Mouse (Mus musculus) frontal cortex, postnatal 36 days (tissue): ENCODE results near the gene Dmrta1.
"Not testable (repeated sequence)": the region's sequence is repeated elsewhere in the genome, so short reads cannot be mapped to it uniquely, and the experiment has no call there.

Experiments
- DNase-seq, 2 experiments: peaks; one replicate each; pipeline ENCODE4 v3.0.0; 2022; ENCODE audit warnings: low spot score in 2 of 2

Dmrta1 gene

DNA sequence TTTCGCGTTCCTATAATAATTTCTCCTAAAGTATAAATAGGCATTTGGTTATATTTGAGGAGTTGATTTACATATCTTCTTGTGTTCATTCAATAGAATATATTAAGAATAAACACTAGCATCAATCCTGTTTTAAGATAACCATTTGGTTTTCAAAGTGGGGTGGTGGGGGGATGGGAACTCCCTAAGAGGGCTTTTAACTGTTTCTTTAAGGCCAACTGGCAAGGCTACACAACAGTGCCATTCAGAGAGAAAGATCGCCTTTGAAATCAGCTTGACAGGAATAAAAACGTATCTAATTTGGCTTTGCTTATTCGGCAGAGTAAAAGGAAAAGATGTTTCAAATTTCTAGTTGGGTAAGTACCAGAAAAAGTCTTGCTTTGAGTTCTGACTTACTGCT lies at the start of gene Dmrta1:
TSS of gene Dmrta1 (plus strand) at position 242 of the 400 bp plus-strand sequence.
- DNase-seq: no peak

DNA sequence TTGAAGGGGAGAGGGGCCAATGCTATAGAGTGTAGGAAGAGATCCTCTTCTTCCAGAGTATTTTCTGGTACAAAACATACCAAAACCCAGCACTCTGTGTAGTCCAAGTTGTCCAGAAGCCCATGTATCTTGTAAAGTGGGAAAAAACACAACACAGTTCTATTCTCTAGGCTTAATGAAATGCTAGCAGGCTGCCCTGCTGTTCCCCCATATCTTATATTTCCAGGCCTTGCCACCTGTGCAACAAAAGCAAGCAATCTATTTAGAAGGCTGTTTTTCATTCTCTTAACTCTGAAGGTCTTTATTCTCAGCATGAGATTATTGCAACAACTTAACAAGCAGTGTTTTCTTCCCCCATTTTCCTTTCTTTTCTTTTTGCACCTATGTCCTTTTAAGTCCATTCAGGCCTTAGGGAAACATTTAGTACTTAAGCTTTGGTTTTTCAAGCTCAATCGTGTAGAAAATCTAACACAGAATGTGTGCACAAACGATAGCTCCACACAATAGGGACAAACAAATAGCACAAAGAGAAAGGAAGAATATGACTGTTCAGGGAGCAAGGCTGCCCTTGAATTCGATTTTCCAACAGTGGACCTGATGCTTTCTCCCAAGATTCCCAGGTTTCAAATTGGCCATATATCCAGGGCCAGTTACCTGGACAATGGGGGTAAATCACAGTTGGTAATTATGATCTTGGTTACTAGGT lies 48.7 kb upstream of the Dmrta1 start:
- no peak for DNase-seq

DNA sequence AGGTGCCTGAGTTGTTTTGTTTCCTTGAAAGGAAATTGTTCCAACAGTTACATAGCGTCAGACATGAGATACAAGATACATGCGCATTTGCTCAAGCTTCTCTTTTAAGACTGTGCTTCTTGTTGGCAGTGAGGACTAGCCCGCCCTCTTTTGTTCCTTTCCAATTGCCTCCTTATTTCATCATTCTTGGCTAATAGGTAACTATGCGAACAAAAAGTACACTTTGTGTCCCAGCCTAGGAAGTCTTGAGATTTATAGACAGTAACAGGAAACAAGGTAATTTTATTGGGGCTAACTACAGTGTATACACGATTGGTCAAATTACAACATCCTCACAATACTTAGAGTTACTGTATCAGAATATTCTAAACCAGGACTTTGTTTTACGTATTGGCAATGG lies 47.7 kb upstream of the Dmrta1 start:
- no peak for DNase-seq

DNA sequence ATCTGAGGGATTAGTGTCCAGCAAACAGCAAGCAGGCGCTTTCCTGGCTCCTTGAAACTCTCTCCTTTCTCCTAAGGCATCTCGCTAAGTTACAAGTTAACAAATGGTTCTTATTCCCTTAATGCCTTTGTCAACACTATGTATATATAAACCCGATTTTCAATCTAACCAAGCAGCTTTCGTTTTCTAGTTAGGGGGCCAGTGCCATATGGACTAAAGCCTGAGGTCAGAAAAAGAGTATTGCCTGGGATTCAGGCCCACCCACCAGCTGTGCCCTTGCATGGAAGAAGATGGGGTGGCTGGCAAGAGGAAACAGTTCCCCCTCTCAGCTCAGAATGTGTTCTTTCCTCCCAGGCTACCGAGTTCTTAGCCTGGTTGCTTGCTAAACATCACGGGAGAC lies 40.6 kb upstream of the Dmrta1 start:
- no peak for DNase-seq

DNA sequence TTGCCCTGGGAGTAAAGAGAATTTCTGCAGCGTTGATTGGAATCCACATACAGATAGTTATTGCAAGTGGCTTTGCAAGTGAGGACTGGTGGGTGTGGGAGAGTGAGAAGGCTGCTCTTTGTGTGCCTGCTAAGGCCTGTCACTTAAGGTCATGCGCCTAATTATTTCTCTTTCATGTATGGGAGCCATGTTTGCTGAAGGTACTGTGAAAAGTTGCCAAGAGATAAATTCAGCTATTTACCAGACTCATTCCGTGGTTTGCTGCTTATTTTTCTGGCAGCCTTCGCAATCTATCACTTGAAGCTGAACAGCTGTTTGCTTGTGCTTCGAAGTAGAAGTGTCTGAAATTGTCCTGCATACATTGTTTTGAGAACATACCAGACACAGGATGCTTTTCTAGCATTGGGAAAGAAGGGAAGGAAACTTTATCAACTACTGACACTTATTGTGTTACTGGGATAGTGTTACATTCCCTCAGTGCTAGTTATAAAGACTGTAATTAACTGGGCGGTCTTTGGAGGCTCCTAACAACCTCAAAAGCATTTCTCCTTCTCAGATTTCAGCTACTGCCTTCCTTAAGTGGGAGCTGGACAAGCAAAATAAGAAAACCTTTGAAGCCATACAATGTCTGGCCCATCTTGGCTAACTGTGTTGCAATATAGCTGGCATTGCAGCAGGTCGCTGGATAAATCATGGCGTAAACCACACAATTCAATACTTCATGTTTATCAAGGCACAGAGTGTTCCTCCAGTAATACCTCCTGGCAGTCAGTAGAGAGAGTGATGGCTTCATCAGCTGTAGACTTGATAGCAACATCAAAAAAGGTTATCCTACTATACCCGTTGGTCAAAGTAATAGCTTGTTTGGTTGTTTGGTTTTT lies 34.8 kb upstream of the Dmrta1 start:
- DNase-seq: no peak

DNA sequence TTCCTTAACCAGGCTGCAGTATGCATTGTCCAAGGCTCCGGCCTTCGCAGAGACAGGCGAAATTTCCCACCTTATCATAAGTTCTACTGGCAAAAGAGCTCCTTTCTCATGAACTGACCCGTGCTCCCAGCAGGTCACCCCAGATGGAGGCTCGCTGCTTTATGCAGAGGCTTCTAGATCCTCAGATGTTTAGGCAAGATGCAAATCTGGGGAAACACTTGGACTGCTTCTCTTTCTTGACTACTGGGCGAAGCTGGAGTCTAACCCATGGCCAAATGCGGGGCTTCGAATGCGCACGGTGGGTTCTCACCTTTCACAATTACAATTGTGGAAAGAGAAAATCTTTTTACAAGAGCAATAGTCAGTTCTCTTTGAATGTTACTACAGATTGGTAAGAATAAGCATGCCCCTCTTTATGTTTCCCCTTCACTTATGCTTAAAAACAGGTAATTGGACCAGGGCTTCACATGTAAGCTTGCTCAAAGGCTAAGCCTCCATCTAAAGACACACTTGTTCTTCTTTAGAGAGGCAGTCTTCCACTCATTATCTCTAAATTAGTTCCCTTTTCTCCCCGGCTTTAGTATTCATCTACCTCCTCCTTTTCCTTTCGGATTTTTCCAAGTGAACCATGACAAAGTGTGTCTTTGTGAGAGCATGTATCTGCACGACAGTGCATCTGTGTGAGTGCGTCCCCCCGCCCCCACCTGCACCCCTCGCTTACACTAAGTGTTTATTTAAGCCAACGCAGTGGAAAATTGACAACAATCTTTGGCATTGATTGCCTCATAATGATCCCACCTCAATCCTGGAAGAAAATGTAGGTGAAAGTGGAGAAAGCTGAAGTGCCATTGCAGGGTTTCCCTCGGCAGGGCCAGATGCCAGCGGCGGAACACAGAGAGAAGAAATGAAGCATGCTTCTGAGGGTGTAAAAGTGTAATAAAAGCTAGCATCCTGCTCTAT lies 28.6 kb upstream of the Dmrta1 start:
- DNase-seq: no peak

DNA sequence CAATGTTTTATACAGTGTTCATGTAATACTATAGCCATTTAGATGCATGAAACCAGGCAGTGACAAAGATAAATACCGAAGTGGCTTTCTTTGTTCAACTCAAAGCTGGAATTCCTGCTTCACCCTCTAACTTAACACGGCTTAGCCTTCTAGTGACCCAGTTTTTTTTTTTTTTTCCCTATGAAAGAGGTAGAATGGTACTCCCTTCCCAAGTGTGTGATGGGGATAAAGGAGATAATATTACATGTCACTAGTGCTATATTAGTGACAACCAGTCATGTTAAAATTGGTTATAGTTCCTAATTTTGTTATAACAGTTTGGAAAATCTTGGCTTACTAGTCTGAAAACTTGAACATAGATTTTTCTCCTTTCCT lies 27.9 kb upstream of the Dmrta1 start:
- DNase-seq: no peak

DNA sequence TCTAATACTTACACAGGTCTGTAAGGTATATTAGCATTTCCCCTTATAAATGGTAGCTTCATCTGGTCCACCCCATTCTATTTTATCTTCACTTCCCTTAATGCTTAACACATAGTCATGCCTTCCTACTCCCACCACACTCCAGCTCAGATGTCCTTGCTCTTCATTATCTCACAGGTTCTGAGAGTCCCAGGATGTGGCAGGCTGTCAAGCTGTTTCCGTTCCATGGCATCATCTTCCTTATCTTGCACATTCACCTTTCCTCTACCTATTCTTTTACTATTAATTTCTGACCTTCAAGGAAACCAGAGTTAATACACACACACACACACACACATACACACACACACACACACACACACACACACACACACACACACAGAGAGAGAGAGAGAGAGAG lies 27.5 kb upstream of the Dmrta1 start:
- DNase-seq: no peak

DNA sequence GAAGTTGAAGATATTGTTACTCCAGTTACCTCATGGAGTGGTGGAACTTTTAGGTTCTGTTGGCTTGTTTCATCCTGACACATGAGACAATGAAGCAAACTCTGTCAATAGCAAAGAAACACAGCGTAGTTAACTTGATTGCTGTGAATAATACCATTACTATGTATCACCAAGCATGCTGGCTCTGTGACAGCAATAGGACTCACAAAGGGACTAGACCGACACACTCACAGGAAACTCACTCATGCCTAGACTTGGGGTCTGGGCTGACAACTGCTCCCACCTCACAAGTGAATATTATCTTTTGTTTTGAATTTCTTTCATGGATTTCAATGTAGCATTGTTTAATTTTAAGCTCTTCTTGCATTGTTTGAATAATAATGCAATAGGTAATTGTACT lies 15.8 kb upstream of the Dmrta1 start:
- no peak for DNase-seq

DNA sequence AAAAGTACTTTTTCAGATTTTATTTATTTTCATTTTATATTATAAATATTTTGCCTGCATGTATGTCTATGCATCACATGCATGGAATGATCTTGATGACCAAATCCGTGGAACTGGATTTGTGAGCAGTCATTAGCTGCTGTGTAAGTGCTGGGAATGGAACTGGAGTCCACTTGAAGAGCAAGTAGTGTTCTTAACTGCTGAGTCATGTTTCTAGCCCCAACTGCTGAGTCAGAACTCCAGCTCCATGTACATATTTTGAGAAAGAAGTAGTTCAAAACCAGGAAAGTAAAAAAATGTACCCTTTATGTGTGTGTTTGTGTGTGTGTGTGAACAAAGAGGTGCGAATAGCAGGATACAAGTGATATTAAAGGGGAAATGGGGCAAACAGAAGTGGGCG lies 4.5 kb upstream of the Dmrta1 start:
- no peak for DNase-seq

DNA sequence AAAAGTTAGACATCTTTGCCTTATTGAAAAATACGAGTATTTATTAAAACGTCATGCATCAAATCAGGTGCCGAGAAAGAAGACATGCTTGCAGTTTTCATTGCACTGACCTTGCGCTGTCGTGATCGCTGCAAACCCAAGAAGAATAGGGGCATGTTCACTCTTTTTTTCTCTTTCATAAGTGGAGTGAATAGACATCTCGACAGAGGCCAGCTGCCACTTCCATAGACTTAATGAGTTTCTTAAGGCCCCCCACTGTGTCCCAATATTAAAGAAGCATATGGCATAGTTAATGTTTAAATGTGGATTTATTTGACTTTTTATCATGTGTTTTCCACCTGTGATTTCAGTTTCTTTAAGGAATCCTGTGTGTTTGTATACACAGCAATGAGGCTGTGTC lies 1.3 kb upstream of the Dmrta1 start:
- DNase-seq: no peak

DNA sequence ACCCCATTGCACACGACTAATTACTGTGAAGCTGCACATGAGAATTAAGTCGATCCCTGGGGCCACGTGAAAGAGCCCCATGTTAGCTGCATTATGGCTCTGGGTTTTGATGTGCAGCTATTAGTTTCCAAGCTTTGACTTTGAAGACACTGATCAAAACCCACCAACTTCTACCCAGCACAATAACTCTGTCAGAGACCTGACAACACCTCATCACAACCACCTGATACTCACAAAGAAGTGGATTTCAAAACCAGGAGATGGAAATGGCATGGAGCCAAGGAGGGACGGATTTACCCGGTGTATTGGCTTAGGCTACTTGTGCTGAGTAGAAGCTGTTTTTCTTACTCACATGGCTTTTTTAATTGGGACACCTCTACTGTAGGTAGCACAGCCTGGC lies 523 bp upstream of the Dmrta1 start:
- no peak for DNase-seq

DNA sequence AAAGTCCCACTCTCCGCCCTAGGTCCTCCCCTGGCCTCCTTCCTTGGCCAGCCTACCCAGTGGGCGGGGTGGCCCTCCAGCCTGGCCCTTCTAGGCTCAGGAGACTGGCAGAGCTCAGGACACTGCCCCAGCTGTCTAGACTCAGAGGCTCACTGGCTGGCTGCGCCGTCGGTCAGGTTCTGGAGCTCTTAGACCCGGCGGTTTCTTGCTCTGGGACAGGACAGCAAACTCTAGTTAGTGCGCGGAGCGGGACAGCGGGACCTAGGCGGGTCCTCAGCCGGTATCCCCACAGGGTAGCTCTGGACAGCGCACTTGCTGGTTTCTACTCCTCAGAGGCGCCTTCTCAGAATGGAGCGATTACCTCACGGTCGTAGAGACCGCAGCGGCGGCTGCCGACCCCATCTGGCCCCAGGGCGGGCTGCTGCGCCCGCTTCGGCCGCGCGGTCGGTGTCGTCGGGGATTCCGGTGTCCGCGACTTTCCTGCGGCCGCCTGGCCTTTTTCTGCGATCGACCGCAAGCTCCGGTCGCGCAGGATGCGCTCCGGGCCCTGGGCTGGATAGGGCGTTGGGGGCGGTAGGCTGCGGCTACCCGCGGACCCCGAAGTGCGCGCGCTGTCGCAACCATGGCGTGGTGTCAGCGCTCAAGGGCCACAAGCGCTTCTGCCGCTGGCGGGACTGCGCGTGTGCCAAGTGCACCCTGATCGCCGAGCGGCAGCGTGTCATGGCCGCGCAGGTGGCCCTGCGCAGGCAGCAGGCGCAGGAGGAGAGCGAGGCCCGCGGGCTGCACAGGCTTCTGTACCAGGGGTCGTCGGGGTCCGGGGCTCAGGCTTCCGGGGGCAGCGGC lies 8.9 kb downstream of the Dmrta1 start:
- peak in 1 of 2 experiments; percentile 10 for DNase-seq

DNA sequence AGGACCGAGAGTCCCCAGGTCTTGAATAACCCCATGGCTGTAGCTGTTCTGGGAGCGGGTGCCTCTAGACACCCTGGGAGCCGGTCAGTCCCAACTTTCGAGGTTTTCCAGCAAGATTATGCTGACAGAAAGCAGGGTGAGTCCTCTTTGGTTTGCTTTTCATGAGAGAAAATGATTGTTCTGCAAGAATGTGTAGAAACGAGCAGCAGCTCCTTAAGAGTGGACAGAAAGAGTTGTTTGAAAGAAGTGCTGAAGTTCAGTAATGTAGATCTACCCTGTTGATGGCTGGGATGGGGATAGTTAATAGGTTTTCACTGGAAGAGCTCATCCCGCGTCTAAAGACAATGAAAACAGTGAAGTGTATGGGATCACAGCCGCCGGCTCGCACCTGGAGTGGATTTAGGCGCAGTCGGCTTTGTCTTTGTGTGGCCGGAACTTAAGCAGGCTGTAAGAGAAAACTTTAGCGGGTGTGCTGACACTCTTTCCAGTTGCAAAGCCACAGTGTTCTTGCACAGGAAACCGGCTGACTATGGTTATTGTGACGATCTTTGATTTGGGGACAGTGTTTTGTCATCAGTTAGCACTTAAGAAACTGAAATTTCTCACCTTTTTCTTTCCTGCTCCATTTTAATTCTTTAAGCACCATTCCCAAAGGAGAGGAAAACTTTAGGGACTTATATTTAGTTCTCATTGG lies 9.7 kb downstream of the Dmrta1 start:
- DNase-seq: no peak

DNA sequence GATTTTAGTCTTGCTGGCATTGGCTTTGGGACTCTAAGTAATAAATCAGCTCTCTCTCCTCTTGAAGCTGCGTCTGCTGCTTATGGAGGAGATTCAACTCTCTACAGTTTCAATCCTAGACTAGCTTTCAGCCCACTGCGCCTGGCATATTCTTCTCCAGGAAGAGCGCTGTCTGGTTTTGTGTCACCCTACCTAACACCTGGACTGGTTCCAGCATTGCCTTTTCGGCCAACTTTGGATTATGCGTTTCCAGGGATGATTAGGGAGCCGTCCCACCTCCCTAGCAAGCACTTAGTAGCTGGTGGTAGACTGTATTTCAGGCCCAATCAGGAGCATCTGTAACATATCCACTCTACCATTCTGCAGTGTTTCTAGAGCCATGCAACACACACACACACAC lies 12.7 kb downstream of the Dmrta1 start:
- no peak for DNase-seq

DNA sequence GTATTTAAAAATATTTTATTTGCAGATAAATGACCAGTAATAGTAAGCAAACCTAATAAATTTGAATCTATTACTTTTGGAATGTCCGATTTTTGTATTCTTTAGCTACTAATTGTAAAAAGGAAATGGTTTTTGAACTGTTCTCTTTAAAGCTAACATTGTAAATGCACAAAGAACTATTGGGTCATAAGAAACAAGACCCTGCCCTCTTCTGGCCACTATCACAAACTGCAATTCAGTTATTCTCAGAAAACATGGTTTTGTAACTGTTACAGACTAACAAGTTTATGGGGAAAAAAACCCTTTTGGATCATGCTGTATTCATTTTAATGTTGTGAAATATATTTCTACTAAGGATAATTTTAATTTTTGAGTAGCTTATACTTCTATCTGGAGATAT lies 13.5 kb downstream of the Dmrta1 start:
- peak in 1 of 2 experiments; percentile 37 for DNase-seq

DNA sequence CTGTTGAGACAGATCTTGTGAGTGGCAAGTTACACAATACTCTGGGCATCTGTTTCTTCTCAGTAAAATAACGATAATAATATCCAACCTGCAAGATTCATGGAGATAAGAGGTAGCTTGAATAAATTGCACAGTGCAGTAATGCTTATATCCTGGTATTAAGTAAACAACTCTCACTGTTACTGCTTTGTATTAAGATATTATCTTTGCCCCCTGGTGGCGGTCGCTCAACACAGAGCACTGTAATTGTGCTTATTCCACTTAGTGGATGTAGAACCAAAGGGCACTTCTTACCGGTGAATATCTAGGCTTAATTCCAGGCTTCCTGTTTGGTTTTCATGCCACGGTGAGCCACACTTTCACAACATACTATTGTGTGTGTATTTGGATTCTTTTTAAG lies 16.4 kb downstream of the Dmrta1 start:
- DNase-seq: no peak

DNA sequence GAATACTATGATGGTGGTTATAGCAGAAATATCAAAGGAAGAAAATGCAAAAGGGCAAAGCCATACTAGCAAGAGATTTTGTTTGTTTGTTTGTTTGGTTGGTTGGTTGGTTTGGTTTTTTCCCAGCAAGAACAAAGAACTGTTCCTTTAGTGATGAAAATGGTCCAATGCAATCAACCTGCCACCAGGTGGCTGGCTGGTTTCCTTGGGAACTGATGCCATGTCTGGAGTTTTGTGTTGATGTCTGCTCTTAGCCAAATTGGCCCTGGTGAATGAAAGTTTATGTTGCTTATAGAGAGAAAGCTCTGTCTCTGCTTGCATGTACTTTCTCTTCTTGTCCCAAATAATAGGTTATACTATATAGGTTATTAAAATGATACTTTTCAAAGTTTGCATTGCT lies 18.7 kb downstream of the Dmrta1 start:
- DNase-seq: no peak

DNA sequence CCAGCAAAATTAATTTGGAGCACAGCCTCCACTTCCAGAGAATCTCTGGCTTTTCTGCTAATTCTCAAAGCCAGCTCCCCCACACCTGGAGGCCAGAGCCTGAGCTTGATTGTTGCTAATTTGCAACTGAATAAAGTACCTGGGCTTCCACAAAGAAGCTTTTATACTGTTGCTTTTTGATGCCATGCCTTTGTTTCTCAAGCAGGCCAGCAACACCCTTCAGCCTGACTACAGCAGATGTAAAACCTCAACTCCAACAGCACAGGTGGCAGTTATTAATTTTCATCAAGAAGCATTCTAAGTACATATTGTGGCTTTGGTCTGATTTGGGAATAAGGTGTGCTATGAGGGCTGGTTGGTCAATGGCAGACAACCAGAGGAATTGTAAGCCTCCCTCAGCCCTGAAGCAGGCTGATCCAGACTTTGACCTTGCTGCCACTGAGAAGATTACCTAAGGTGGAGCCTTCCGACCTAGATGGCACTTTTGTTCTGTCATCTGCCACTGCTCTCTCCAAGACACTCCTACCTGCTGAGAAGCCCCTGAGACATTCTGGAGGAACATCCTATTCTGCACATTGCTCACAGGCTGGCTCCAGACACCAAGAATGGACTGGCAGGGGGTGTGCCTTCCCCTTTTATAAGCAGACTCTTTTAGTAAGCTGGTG lies 44.4 kb downstream of the Dmrta1 start:
- DNase-seq: not testable (repeated sequence)
